Mouse (Mus musculus) G1E (cell line): Measurements from ENCODE around the gene Synm. TPM values are rescaled to one million over a fixed set of nuclear protein-coding genes. Genes with fewer than 3 reads are reported as not detected.

Source experiments
- ATAC-seq: 2 replicates; pipeline ENCODE4 v1.8.0; 2016; ENCODE audit warnings: mild to moderate bottlenecking; ENCODE audit not compliant: insufficient number of reproducible peaks, poor library complexity, low FRiP score, severe bottlenecking; ENCODE audit errors: extremely low read depth
- DNase-seq: peaks from one replicate; pipeline ENCODE4 v3.0.0; 2012; ENCODE audit warnings: low spot score
- H3K27me3 ChIP-seq: 2 replicates; pipeline ENCODE4 v1.6.1; 2012; ENCODE audit warnings: mild to moderate bottlenecking, low read length, inconsistent platforms; ENCODE audit not compliant: insufficient read depth
- H3K36me3 ChIP-seq: replicated peaks from 2 replicates; pipeline ENCODE3; 2012; ENCODE audit warnings: mild to moderate bottlenecking, inconsistent platforms
- H3K4me1 ChIP-seq: 2 replicates; pipeline ENCODE4 v1.6.1; 2012; ENCODE audit warnings: low read depth, low read length, inconsistent platforms, mixed read lengths; ENCODE audit not compliant: insufficient read depth
- H3K4me3 ChIP-seq: 2 replicates; pipeline ENCODE4 v1.5.1; 2012; ENCODE audit warnings: low read depth, mild to moderate bottlenecking, inconsistent platforms, low read length, moderate library complexity, mixed read lengths
- H3K9me3 ChIP-seq: replicated peaks from 2 replicates; pipeline ENCODE4 v1.6.1; 2012; ENCODE audit warnings: inconsistent platforms
- CTCF ChIP-seq: IDR thresholded peaks from 2 replicates; pipeline ENCODE4 v1.5.1; 2012; ENCODE audit warnings: low read depth, low read length, inconsistent platforms, mixed read lengths
- GATA1 ChIP-seq: IDR thresholded peaks from 2 replicates; pipeline ENCODE4 v1.6.1; 2012; ENCODE audit warnings: borderline replicate concordance, low read length, inconsistent platforms, mixed read lengths
- GATA2 ChIP-seq: IDR thresholded peaks from 2 replicates; pipeline ENCODE4 v1.6.1; 2012; ENCODE audit warnings: low read depth, low read length, inconsistent platforms, borderline replicate concordance
- POLR2AphosphoS5 ChIP-seq: IDR thresholded peaks from 2 replicates; pipeline ENCODE4 v1.6.1; 2012; ENCODE audit warnings: low read depth, low read length, inconsistent platforms; ENCODE audit not compliant: insufficient replicate concordance
- TAL1 ChIP-seq: conservative IDR thresholded peaks from 2 replicates; pipeline ENCODE4 v1.6.1; 2012; ENCODE audit warnings: low read depth, low read length, inconsistent platforms, mixed read lengths
- polyA plus RNA-seq: library from polyadenylated mRNA; stranded (reverse); fragments of >175 nt; gene quantifications from 2 replicates; pipeline ENCODE4 v1.2.3, GENCODE M21; 2012
- total RNA-seq, 2 experiments: library from RNA; stranded (forward) in 1 of 2; stranded (reverse) in 1 of 2; fragments of 200-1000 nt in 1 of 2; fragments of >200 nt in 1 of 2; fragmentation: Nextera tagmentation in 1 of 2; gene quantifications; 2 replicates each; pipeline ENCODE4 v1.2.3; 2014 to 2017

The Synm gene
- total and polyA plus RNA-seq, 3 experiments = 0.11 TPM; not detected in 2

GRCm38 (mm10) chr7:67697892-67698630 is 61.5 kb downstream of the Synm start:
- Histone ChIP-seq H3K4me3 (no peak overlapping the region), H3K36me3 (no peaks in the 10 kb centered on the region), H3K4me1 (no peaks in the 10 kb centered on the region; the same call in 1 of the 2 replicates), H3K27me3 (no peaks in the 10 kb centered on the region), H3K9me3 (peaks cover 32% of the 10 kb centered on the region)
- DNase-seq (no peak), ATAC-seq (no peak)
- TF ChIP-seq GATA2 = no peak
- TF ChIP-seq POLR2AphosphoS5 = no peak
- no peak for TF ChIP-seq GATA1
- TF ChIP-seq TAL1 = no peak
- TF ChIP-seq CTCF = no peak

DNA sequence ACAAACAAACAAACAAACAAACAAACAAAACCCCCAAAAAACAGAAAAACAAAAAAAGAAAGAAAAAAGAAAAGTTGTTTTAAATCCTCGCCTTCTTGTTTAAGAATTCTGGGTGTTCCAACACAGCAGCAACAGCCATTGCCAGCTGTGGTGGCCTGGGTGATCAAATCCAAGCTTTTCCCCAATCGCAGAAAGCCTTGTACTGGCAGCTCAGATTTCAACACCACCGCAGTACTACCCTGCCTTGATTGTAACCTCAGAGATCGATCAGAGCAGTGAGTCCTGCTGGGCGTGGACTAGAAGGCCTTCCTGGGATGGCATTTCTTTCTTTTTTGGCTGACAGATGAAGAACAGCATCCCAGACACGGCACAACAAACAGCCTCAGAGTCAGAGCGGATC is 63.6 kb downstream of the Synm start:
- H3K27me3 ChIP-seq = no peaks in the 10 kb centered on the region
- ATAC-seq = no peak
- H3K36me3 ChIP-seq = no peaks in the 10 kb centered on the region
- peaks cover 31% of the 10 kb centered on the region for H3K9me3 ChIP-seq
- TF ChIP-seq GATA1 = no peak
- no peak for TF ChIP-seq CTCF
- no peak for DNase-seq
- no peak overlapping the region for H3K4me3 ChIP-seq
- H3K4me1 ChIP-seq = no peaks in the 10 kb centered on the region; the same call in 1 of the 2 replicates

- ATAC-seq (no peak), DNase-seq (no peak)
- Histone ChIP-seq H3K4me1 (no peaks in the 10 kb centered on the region), H3K36me3 (no peaks in the 10 kb centered on the region), H3K4me3 (no peak overlapping the region), H3K27me3 (no peaks in the 10 kb centered on the region), H3K9me3 (peaks cover 19% of the 10 kb centered on the region)
- TF ChIP-seq CTCF = no peak
- no peak for TF ChIP-seq POLR2AphosphoS5
- TF ChIP-seq GATA1 = no peak
- TF ChIP-seq TAL1 = no peak
- no peak for TF ChIP-seq GATA2
Observed at GRCm38 (mm10) chr7:67692791-67693538, 66.6 kb downstream of the Synm start.

GRCm38 (mm10) chr7:67692141-67692540 is 67.4 kb downstream of the Synm start:
- H3K27me3 ChIP-seq = no peaks in the 10 kb centered on the region
- ATAC-seq = no peak
- H3K9me3 ChIP-seq = peaks cover 19% of the 10 kb centered on the region
- no peak for DNase-seq
- H3K4me1 ChIP-seq = no peaks in the 10 kb centered on the region
- no peak overlapping the region for H3K4me3 ChIP-seq
- TF ChIP-seq GATA1 (no peak), POLR2AphosphoS5 (no peak), TAL1 (no peak), CTCF (no peak), GATA2 (no peak)
- no peaks in the 10 kb centered on the region for H3K36me3 ChIP-seq

GRCm38 (mm10) chr7:67691036-67691435 is 68.5 kb downstream of the Synm start:
- H3K9me3 ChIP-seq = peaks cover 18% of the 10 kb centered on the region
- no peak for ATAC-seq
- no peak for DNase-seq
- H3K4me3 ChIP-seq = no peak overlapping the region
- H3K4me1 ChIP-seq = no peaks in the 10 kb centered on the region
- no peaks in the 10 kb centered on the region for H3K27me3 ChIP-seq
- H3K36me3 ChIP-seq = no peaks in the 10 kb centered on the region
- TF ChIP-seq GATA1 (no peak), GATA2 (no peak), TAL1 (no peak), POLR2AphosphoS5 (no peak), CTCF (no peak)

GRCm38 (mm10) chr7:67689793-67690192 is 69.7 kb downstream of the Synm start:
- Histone ChIP-seq H3K36me3 (no peaks in the 10 kb centered on the region), H3K27me3 (no peaks in the 10 kb centered on the region), H3K4me3 (no peak overlapping the region), H3K4me1 (no peaks in the 10 kb centered on the region), H3K9me3 (peaks cover 17% of the 10 kb centered on the region)
- TF ChIP-seq CTCF = no peak
- TF ChIP-seq GATA1 = no peak
- no peak for TF ChIP-seq POLR2AphosphoS5
- no peak for TF ChIP-seq TAL1
- TF ChIP-seq GATA2 = no peak
- no peak for DNase-seq
- ATAC-seq = no peak
